Mouse (Mus musculus): ENCODE measurements around the gene Ncbp3.

DNA sequence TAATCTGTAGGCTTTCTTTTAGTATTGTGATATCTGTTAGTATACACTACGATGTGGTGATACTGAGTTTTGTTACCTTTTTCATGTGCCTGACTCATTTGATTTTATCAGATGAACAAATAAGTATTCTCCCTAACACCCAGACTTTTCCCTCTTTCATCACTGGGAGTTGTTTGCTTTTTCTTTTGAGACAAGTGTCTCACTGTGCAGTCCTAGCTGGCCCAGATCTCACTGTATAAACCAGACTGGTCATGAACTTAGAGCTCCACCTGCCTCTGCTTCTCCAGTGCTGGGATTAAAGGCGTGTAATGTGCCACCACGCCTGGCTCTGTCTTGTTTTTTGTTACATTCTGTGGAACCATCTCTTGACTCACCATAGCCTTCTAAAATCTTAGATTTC lies 12.0 kb downstream of the Ncbp3 start:
- TF ChIP-seq POLR2A (IDR thresholded peaks at IDR 0.05; ENCODE audit: extremely low read depth, insufficient read depth, low read length) (no peak), CTCF (IDR thresholded peaks at IDR 0.05; ENCODE audit: low read depth, low read length) (no peak)
